Mouse (Mus musculus): ENCODE results near the gene Tead1.

Tead1 gene

GRCm38 (mm10) chr7:112679171-112679512, at the start of gene Tead1:
TSS of gene Tead1 (plus strand) at chr7:112679318.
- peak; percentile 3 for DNase-seq (ENCODE audit: low spot score)

GRCm38 (mm10) chr7:112634505-112635213, 44.5 kb upstream of the Tead1 start:
- DNase-seq (ENCODE audit: low spot score) = no peak

- DNase-seq (ENCODE audit: low spot score) = no peak
Measured at GRCm38 (mm10) chr7:112635936-112636335, 43.2 kb upstream of the Tead1 start.

GRCm38 (mm10) chr7:112643866-112644543, 35.1 kb upstream of the Tead1 start:
- DNase-seq (ENCODE audit: low spot score) = no peak

- DNase-seq (ENCODE audit: low spot score) = no peak
Measured at GRCm38 (mm10) chr7:112644701-112645100, 34.4 kb upstream of the Tead1 start.

- no peak for DNase-seq (ENCODE audit: low spot score)
Measured at GRCm38 (mm10) chr7:112645724-112646123, 33.4 kb upstream of the Tead1 start.

- no peak for DNase-seq (ENCODE audit: low spot score)
Measured at GRCm38 (mm10) chr7:112647417-112647816, 31.7 kb upstream of the Tead1 start.

- DNase-seq (ENCODE audit: low spot score) = no peak
Measured at GRCm38 (mm10) chr7:112656141-112656662, 22.9 kb upstream of the Tead1 start.

- no peak for DNase-seq (ENCODE audit: low spot score)
Measured at GRCm38 (mm10) chr7:112658939-112659338, 20.2 kb upstream of the Tead1 start.

- DNase-seq (ENCODE audit: low spot score) = no peak
Measured at GRCm38 (mm10) chr7:112659816-112660215, 19.3 kb upstream of the Tead1 start.

- DNase-seq (ENCODE audit: low spot score) = no peak
Measured at GRCm38 (mm10) chr7:112660325-112660724, 18.8 kb upstream of the Tead1 start.

GRCm38 (mm10) chr7:112662398-112663313, 16.5 kb upstream of the Tead1 start:
- DNase-seq (ENCODE audit: low spot score) = no peak

GRCm38 (mm10) chr7:112663314-112663966, 15.7 kb upstream of the Tead1 start:
- no peak for DNase-seq (ENCODE audit: low spot score)

- no peak for DNase-seq (ENCODE audit: low spot score)
Measured at GRCm38 (mm10) chr7:112669993-112670392, 9.1 kb upstream of the Tead1 start.

GRCm38 (mm10) chr7:112678418-112679170, 524 bp upstream of the Tead1 start:
- DNase-seq (ENCODE audit: low spot score) = no peak

- DNase-seq (ENCODE audit: low spot score) = no peak
Measured at GRCm38 (mm10) chr7:112679513-112680245, 561 bp downstream of the Tead1 start.

- DNase-seq (ENCODE audit: low spot score) = no peak
Measured at GRCm38 (mm10) chr7:112680498-112681251, 1.6 kb downstream of the Tead1 start.

GRCm38 (mm10) chr7:112684626-112685561, 5.8 kb downstream of the Tead1 start:
- no peak for DNase-seq (ENCODE audit: low spot score)

GRCm38 (mm10) chr7:112685993-112686392, 6.9 kb downstream of the Tead1 start:
- no peak for DNase-seq (ENCODE audit: low spot score)

Data from c-Kit-positive CD71-positive TER-119-positive erythroid progenitor cells, embryonic 14.5 days (primary cell).